Mouse (Mus musculus): ENCODE measurements at regions not wholly inside any gene's neighbourhood (a gene's known extent, or its start where the extent isn't known, plus 50 kb on each side); places are given as distances from the start of the nearest gene placed in this dataset.

DNA sequence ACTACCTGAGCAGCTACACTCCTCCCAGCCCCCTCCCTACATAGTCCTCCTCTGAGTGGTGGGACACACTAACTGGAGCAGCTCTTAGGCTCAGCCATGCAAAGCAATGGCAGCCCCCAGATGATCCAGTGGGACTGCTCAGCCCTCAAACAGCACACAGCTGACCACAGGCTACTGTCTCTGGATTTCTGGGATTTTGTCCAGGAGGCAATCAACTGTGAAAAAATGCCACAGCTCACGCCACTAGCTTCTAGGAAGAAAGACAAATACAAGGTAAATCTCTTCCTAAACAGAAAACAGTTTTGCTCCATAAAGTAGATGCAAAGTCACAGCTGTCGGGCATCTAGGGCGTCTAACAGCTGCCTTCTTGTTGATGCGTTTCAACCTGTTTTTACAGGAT, 167.9 kb upstream of the Arl4c start:
- TF ChIP-seq CTCF (IDR thresholded peaks at IDR 0.05; ENCODE audit: low read depth, low read length), result no peak
- no peak for TF ChIP-seq POLR2A (IDR thresholded peaks at IDR 0.05; ENCODE audit: insufficient read depth, low read length)
- no peak for TF ChIP-seq EP300 (IDR thresholded peaks at IDR 0.05; ENCODE audit: insufficient read depth, low read depth, low read length)

Data from ES-Bruce4 (cell line).